Mouse (Mus musculus) monocyte, adult 59 days (primary cell): ENCODE results near the gene Ociad2. TPM values are rescaled to one million over a fixed set of nuclear protein-coding genes. Genes with fewer than 3 reads are reported as not detected.

Experiments
- total RNA-seq, 2 experiments: library from RNA; stranded (reverse); gene quantifications; one replicate each; pipeline ENCODE4 v1.2.4; 2023

The Ociad2 gene
- not detected for total RNA-seq

DNA sequence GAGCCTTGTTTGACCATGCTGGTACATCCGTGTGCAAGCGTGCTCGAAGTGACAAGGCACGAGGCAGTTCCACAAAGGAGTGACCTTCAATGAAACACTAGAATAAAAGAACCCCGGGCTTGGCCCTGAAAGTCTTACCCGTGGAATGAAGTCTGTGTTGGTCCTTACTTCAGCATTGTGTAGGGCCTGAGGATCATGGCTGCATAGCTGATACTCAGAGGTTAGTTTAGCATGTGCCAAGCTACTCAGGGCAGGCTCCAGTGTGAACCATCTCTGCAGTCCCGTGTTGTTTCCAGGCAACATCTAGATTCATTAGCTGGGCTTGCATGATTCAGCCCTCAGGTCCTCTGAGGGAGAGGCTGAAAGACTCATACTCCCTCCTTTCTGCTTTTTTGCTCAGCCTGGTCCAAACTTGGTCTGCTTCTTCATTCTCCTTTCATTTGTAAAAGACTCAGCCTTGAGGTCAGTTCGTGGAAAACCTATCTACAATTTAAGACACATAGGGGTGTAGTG lies at the start of gene Ociad2:
Ociad2 (minus strand) TSS at position 306 of the 513 bp plus-strand sequence.

DNA sequence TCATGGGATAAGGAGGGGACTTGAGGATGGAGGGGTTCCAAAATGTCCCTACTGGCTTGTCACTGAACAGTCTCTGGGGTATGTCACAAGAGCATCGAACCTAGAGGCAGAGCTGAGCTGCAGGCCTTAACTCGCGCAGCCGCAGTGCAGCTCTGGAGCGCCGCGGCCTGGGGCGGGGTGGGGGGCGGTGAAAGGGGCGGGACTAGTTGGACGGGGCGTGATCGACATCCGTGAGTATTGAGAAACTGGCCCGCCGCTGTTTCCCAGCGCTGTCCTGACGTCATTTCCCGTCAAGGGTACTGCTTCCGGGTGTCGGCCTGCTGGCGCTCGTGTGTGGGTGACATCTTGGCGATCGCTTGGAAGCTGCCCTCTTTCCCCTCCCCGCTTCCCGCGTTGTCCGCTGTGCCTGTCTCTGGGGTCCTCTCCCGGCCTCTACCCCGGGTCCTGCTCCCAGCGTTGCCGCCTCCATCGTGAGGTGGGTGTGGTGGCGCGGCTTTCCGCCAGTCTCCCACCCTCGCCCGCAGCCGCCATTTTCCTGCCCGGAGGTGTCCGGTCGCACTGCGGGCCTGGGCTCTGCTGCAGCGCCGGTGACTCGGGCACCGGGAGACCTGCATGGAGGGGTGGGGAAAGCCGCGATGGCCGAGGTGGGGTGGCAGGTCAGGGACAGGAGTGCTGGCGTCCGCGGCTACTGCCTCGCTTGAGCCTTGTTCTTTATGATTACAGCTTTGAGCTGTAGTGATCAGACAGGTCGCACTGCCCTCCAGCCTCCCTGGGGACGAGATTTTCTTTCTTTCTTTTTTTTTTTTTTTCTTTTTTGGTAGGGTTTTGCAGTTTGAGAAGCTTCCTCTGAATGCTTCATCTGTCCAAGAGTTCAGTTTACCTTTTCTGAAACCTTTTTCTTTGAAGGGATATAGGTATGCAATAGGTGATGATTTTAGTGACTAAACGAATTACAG lies 48.0 kb downstream of the Ociad2 start, which contains the start of gene Ociad1:
Ociad1 (plus strand) TSS at position 283 of the 956 bp plus-strand sequence.

Other genes starting within 250 kb of the Ociad2 start
- gene Fryl, start 84.4 kb downstream of the Ociad2 start, total RNA-seq, result 100 to 1,000 TPM in 1 of 2 experiments, 10 to 100 TPM in 1; 87.0 to 100 TPM
- gene Ociad1, start 48.2 kb downstream of the Ociad2 start, total RNA-seq, result 100 to 1,000 TPM; 135 to 142 TPM
- not detected for gene Cwh43, start 65.0 kb upstream of the Ociad2 start, total RNA-seq
- 1 to 10 TPM; 5.8 to 5.9 TPM for gene Dcun1d4, start 140.0 kb upstream of the Ociad2 start, total RNA-seq